Mouse (Mus musculus) CD8-positive naive resting alpha-beta T cell, adult 2 months (primary cell): Measurements from ENCODE around the gene 4933405L10Rik.
A peak's percentile ranks its signal among the peaks of the same experiment; 100 is the strongest.

Source experiments
- DNase-seq, 2 experiments: peaks; one replicate each; pipeline ENCODE4 v3.0.0; 2022; ENCODE audit warnings: low read depth in 2 of 2, low spot score in 2 of 2

4933405L10Rik gene

GRCm38 (mm10) chr8:105700566-105700965 is 6.9 kb upstream of the 4933405L10Rik start:
- DNase-seq, result no peak

GRCm38 (mm10) chr8:105700966-105701824 is 6.3 kb upstream of the 4933405L10Rik start, which contains the start of the genes Acd and Pard6a:
Gene Acd (minus strand): TSS chr8:105701102.
Gene Pard6a (plus strand): TSS chr8:105701148.
- peak; percentile 88 to 94 for DNase-seq

DNA sequence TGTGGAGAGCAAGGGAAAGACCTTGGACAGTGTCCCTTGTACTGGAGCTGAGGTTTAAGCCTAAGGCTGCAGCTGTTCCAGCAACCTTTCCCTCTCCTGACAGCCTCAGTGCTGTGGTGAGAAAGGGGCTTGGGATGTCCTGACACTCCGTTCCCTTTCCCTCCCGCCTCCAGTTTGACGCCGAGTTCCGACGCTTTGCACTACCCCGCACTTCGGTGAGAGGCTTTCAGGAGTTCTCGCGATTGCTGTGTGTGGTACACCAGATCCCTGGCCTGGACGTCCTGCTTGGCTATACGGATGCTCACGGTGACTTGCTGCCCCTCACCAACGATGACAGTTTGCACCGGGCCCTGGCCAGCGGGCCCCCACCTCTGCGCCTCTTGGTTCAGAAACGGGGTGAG is 5.5 kb upstream of the 4933405L10Rik start:
- no peak for DNase-seq

GRCm38 (mm10) chr8:105702731-105703415 is 4.6 kb upstream of the 4933405L10Rik start:
- no peak for DNase-seq

DNA sequence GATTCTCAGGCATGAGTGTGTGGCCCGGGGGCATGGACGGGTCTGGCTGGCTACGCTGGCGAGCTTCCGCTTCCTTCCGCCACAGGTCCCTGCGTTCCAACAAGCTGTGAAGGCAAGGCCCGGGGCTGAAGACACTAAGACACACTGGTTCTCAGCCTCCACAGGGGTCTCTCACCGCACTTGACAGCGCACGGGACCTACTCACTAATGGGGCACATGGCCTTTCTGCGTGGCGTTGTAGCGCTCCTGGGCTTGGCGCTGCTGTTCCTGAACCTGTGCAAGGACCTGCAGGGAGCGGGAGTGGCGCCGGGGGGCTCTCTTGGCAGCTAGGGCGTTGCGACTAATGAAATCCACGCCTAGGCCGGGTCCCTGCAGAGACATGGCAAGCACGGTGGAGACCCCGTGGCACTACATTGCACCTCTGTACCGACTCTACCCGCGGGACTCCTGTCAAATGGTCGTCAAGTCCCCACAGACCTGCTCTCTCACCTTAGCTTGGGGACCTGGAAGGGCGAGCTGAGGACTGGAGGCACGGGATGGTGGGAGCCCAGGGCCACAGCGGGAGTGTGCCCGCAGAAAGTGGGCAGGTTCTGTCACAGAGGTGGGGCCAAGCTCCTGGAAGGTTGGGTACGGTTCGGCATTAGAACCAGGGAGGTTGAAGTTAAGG is 3.2 kb upstream of the 4933405L10Rik start:
- no peak for DNase-seq

- DNase-seq, result no peak
These were observed 2.5 kb upstream of the 4933405L10Rik start for GRCm38 (mm10) chr8:105704955-105705354.

GRCm38 (mm10) chr8:105706426-105706825 is 1.0 kb upstream of the 4933405L10Rik start:
- no peak for DNase-seq

- no peak for DNase-seq
These were observed 1.2 kb downstream of the 4933405L10Rik start for GRCm38 (mm10) chr8:105708675-105709074.

DNA sequence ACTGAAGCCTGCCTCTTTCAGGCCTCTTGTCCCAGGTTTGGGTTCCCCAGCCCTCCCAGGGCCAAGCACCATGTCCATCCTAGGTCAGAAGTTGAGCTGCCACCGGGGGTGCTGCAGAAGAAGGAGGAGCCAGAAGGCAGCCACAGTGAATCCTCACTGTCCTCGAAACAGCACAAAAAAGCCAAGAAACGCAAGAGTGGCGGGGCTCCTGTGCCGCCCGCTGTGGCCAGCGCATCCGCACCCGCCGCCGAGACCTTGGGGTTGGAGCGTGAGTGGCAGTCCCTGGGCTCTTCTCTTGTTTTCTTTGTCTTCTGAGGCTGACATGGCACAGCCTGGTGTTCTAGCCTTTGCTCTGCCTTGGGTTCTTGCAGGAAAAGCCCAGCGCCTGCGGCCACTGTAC is 1.9 kb downstream of the 4933405L10Rik start:
- DNase-seq, result no peak

- no peak for DNase-seq
These were observed 4.8 kb downstream of the 4933405L10Rik start for GRCm38 (mm10) chr8:105712286-105712685.

DNA sequence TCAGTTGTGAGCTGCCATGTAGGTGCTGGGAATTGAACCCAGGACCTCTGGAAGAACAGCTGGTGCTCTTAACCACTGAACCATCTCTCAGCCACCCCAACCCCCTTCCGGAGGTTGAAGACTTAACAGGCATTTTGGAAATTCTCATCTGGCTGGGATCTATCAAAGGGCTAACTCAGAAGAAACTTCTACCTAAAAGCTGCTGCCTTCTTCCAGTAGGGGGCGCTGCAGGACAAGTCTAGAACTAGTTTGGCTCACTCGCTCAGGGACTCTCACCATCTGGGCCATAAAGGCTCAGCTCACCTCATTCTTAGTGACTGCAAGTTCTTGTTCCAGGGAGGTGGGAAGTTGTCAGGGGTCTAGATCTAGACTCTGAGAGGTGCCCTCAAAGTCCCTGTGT is 6.7 kb downstream of the 4933405L10Rik start:
- peak; percentile 91 to 92 for DNase-seq

- DNase-seq, result no peak
These were observed 7.6 kb downstream of the 4933405L10Rik start for GRCm38 (mm10) chr8:105715042-105715441.

DNA sequence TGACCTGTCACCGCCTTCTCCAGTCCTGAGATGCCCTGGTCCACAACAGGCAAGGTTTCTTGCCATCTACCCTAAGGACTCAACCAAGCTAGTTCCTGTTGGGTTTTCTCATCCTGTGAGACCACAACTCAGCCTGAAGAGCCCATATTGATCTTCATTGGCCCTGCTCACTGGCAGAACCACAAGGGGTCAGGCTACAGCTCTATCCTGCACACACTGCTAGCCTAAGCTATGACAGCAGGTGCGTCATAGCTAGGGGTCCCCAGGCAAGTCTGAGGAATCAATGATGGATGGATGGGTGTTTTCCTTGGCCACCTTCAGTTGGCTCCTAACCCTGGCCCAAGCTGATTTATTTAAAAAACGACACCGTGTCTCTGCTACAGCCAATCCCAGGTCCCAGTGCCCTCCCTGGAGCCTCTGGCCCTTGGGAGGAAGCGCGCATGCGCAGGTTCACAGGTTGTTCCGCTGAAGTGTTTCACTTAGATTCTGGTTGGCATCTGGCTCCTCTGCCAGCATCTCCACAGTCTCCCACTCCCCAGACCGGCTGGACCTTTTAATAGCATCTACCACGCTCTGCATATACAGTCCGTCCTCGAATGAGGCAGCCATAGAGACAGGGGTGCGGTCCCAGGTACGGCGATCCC is 9.0 kb downstream of the 4933405L10Rik start:
- DNase-seq, result no peak

- DNase-seq, result no peak
These were observed 12.2 kb downstream of the 4933405L10Rik start for GRCm38 (mm10) chr8:105719637-105720036.

- no peak for DNase-seq
These were observed 15.4 kb downstream of the 4933405L10Rik start for GRCm38 (mm10) chr8:105722861-105723260.

- no peak for DNase-seq
These were observed 18.3 kb downstream of the 4933405L10Rik start for GRCm38 (mm10) chr8:105725726-105726125.

DNA sequence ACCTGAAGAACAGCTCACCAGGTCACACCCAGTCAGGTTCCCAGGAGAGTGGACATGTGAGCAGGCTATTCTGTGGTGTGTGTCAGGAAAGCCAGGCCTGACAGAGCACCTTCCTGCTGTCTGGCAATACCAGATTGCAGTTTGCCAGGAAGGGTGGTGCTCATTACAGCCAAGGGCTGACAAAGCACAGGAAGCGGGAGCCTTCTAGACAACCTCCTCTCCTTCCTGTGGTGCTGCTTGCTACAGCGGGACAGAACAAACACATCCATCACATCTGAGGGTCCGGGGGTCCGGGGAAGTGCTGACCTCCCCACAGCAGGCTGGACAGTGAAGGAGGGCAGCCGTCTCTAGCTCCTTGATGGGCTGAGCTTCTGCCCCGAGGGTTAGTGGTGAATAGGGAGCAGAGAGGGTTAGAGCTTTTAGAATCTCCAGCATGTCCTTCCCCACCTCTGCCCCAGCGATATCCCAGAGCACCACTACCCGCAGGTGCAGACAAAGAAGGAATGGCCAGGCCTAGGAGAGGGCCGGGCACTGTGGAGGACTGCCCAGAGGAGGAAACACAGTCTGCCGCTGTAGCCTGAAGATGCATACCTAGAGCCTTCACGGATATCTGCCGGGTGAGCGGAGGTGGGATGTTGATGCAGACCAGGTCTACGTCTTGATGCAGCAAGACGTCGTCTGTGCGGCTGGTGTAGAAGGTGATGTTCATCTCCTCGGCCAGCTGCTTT is 20.1 kb downstream of the 4933405L10Rik start:
- DNase-seq, result peak; percentile 39 to 42

DNA sequence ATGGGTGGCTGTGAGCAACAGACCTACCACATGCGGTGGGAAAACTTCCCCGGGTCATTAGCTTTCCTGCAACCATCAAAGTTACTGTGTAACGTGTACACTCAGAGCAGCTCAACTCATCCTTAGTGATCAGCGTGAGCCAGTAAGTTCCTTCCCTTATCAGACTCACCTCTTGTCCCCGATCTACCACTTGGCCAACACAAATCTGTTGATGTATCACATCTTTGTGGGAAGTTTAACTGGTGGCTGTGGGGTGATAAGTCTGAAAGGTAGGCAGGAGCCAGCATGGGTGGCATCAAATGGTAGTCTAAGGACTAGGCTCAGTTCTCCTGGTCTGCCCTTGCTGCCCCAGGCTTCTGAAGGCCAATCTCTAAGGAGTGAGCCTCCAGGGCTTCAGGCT is 24.7 kb downstream of the 4933405L10Rik start:
- DNase-seq, result no peak

DNA sequence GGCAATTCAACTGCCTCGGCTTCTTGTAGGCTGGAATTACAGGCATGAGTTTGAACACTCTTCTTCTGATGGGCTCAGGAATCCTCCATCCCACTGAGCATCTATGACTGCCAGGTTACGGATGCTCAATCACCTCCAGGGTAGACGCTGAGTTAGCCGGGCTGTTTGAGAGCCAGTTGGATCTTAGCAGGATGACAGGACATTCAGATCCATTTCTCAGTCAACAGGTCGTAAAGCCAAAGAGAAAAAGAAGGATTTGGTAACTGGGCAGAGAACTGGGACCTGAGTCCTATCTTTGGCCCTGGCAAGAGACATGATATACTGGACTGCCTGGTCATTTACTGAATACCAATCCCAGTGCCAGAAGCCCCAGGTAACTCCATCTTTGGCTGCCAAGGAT is 31.8 kb downstream of the 4933405L10Rik start:
- no peak for DNase-seq

- no peak for DNase-seq
These were observed 35.8 kb downstream of the 4933405L10Rik start for GRCm38 (mm10) chr8:105743301-105743700.
